Mouse (Mus musculus) cortical plate, adult 2 months (tissue): ENCODE measurements around the gene Tbc1d32. TPM values are rescaled to one million over a fixed set of nuclear protein-coding genes. Genes with fewer than 3 reads are reported as not detected.

Source experiments
- H3K27ac ChIP-seq: fragments of 200-500 bp; 2 replicates; pipeline ENCODE4 v1.5.1; 2012; ENCODE audit warnings: low read length, control low read depth, inconsistent platforms; ENCODE audit not compliant: insufficient read depth
- H3K4me1 ChIP-seq: fragments of 200-500 bp; 2 replicates; pipeline ENCODE4 v1.6.1; 2011; ENCODE audit warnings: low read length; ENCODE audit not compliant: control insufficient read depth, insufficient read depth
- H3K4me3 ChIP-seq: fragments of 200-500 bp; 2 replicates; pipeline ENCODE4 v1.5.1; 2011; ENCODE audit warnings: mild to moderate bottlenecking, low read length, control low read depth; ENCODE audit not compliant: insufficient read depth
- CTCF ChIP-seq: fragments of 200-500 bp; IDR thresholded peaks from 2 replicates; pipeline ENCODE4 v1.5.1; 2011; ENCODE audit warnings: mild to moderate bottlenecking, control low read depth, low read length; ENCODE audit not compliant: insufficient read depth; ENCODE audit errors: extremely low read depth
- POLR2A ChIP-seq: fragments of 200-500 bp; IDR thresholded peaks from 2 replicates; pipeline ENCODE4 v1.6.1; 2011; ENCODE audit warnings: mild to moderate bottlenecking, low read length, control low read depth; ENCODE audit not compliant: insufficient read depth; ENCODE audit errors: extremely low read depth
- polyA plus RNA-seq: library from polyadenylated mRNA; depleted of rRNA; stranded (reverse); fragments of >200 nt; gene quantifications from 2 replicates; pipeline ENCODE4 v1.2.3, GENCODE M21; 2012

The Tbc1d32 gene
- polyA plus RNA-seq, 1 experiment: 4.0 TPM

DNA sequence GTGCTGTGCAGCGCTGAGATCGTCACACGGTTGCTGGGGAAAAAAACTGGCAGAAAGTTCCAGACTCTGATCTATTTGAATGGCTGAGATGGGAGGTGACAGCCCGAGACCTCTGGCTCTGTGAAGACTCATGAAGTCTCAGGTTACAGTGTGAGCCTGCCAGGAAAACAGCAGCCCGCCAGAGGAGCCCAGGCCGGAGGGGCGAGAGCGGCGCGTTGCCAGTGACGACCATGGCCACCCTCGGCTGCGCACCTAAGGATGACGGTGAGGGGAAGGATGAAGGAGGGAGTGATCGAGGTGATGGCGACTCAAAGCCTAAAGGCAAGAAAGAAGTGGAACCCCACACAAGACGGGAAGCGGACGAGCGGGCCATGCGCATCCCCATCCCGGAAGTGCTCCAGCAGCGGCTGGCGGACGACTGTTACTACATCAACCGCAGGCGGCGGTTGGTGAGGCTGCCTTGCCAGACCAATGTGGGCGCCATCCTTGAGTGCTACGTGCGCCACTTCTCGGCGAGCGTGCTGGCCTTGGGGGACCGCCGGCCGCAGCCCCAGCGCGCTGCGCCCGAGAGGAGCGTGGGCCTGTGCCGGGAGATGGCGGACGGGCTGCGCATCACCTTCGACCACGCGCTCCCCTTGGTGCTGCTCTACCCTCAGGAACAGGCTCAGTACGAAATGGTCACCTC lies 113.4 kb downstream of the Tbc1d32 start:
- H3K4me3 ChIP-seq: peak overlapping the region; percentile 83
- peaks cover 4% of the 10 kb centered on the region for H3K4me1 ChIP-seq
- peak; percentile 59 for TF ChIP-seq POLR2A
- no peak for TF ChIP-seq CTCF
- peak overlapping the region; percentile 97 for H3K27ac ChIP-seq

DNA sequence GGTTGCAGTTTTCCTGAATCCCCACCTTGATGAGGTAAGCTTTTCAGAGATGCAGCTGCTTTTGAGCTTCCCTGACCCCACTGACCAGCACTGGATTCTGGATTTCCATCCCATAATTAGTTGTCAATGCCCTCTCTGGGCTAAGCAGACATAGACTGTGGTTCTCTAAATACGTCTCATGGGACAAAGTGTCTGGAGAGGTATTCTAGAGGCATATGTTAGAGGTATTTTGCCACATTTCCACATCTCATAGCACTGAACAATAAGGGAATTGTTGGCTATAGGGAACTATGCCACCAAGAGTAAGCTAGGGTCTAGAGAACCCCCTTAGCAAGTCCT lies 121.5 kb downstream of the Tbc1d32 start:
- TF ChIP-seq CTCF: no peak
- no peak for TF ChIP-seq POLR2A
- Histone ChIP-seq H3K4me3 (peak overlapping the region; percentile 27), H3K27ac (no peak overlapping the region), H3K4me1 (no peaks in the 10 kb centered on the region)

GRCm38 (mm10) chr10:56106333-56106995 lies 122.0 kb downstream of the Tbc1d32 start, which contains the start of gene Msl3l2:
Gene Msl3l2 (plus strand): TSS chr10:56106917.
- Histone ChIP-seq H3K4me3 (peak within 1 kb of the TSS; percentile 27), H3K27ac (no peak within 1 kb of the TSS), H3K4me1 (no peaks in the 10 kb centered on the region)
- TF ChIP-seq POLR2A (peak; percentile 32; the same call in 1 of the 2 replicates), CTCF (peak; percentile 73)

DNA sequence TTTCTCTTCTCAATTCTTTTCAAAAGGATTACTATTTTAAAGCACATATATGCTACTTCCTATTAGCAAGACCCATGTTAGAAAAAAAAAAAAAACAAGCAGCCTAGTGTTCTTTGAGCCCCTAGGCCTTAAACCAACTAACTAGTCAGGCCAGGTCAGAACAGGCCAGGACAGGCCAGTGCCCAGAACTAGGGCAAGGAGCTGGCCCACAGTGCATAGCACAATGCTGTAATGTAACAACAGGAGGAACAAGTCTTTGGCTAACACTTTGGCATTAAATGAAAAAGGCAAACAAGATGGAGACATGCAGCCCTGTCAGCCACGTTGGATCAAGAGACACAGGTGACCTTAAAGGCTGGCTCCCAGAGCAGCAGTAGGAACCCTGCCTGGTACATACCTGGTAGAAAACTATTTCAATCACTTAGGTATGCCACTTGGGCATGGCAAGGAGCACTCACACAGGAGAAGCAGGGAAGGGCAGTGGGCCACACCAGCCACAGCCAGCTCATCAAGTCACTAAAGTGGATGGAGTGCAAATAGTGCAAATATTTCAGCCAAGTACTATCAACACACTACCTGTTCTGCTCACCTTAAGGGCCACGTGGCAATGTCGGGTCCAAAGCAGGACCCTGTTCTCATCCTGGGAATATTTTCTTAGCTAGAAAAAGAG lies 128.7 kb downstream of the Tbc1d32 start:
- TF ChIP-seq POLR2A (no peak), CTCF (no peak)
- Histone ChIP-seq H3K4me3 (no peak overlapping the region), H3K27ac (no peak overlapping the region), H3K4me1 (no peaks in the 10 kb centered on the region)

DNA sequence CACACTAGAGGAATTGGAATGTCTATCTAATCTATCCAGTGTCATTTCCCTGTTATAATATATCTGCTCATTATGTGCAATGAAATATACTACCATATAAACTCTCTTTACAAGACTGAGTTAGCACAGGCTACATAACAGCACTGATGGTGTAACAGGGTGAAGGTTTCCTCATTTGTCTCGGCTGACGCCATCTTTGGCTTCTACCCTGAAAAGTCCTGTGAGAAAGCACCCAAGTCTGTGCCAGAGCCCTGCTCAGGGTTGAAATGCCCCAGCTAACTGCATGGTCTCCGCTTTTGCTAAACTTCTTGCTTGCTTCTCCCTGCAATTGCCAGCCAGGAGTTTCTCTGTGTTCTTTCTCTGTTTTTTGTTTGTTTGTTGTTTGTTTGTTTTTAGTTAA lies 129.4 kb downstream of the Tbc1d32 start:
- no peak overlapping the region for H3K4me3 ChIP-seq
- no peaks in the 10 kb centered on the region for H3K4me1 ChIP-seq
- TF ChIP-seq CTCF: no peak
- TF ChIP-seq POLR2A: no peak
- no peak overlapping the region for H3K27ac ChIP-seq

- TF ChIP-seq POLR2A (no peak), CTCF (no peak)
- no peak overlapping the region for H3K27ac ChIP-seq
- H3K4me1 ChIP-seq: no peaks in the 10 kb centered on the region
- no peak overlapping the region for H3K4me3 ChIP-seq
These were observed 131.7 kb downstream of the Tbc1d32 start for GRCm38 (mm10) chr10:56096757-56097156.

GRCm38 (mm10) chr10:56094586-56094985 lies 133.9 kb downstream of the Tbc1d32 start:
- H3K27ac ChIP-seq: no peak overlapping the region
- H3K4me1 ChIP-seq: no peaks in the 10 kb centered on the region
- no peak overlapping the region for H3K4me3 ChIP-seq
- TF ChIP-seq CTCF (no peak), POLR2A (no peak)

GRCm38 (mm10) chr10:56089714-56090113 lies 138.8 kb downstream of the Tbc1d32 start:
- no peak overlapping the region for H3K27ac ChIP-seq
- no peak for TF ChIP-seq CTCF
- TF ChIP-seq POLR2A: no peak
- no peak overlapping the region for H3K4me3 ChIP-seq
- H3K4me1 ChIP-seq: no peaks in the 10 kb centered on the region

DNA sequence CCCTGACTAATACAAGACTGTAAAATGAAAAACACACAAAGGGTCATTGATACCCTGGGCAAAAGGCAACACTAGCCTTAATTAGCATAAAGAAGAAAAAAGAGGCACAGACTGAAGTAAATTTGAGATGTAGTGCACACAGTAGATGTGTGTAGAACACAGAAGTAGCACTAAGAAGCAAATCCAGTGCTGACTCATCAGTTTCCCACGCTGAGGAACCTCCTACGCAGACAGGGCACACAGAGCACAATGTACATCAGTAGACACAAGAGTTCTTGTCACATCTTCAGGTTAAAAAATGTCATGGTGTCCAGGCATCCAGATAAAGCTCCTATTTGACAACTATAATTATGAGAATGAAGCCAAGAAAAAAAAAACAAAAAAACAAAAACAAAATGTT lies 165.7 kb downstream of the Tbc1d32 start:
- TF ChIP-seq POLR2A (no peak), CTCF (no peak)
- Histone ChIP-seq H3K4me1 (peaks cover 4% of the 10 kb centered on the region; the same call in 1 of the 2 replicates), H3K27ac (no peak overlapping the region), H3K4me3 (no peak overlapping the region)

- Histone ChIP-seq H3K4me3 (no peak overlapping the region), H3K4me1 (peaks cover 4% of the 10 kb centered on the region; the same call in 1 of the 2 replicates), H3K27ac (no peak overlapping the region)
- no peak for TF ChIP-seq POLR2A
These were observed 167.2 kb downstream of the Tbc1d32 start for GRCm38 (mm10) chr10:56061238-56061830.

DNA sequence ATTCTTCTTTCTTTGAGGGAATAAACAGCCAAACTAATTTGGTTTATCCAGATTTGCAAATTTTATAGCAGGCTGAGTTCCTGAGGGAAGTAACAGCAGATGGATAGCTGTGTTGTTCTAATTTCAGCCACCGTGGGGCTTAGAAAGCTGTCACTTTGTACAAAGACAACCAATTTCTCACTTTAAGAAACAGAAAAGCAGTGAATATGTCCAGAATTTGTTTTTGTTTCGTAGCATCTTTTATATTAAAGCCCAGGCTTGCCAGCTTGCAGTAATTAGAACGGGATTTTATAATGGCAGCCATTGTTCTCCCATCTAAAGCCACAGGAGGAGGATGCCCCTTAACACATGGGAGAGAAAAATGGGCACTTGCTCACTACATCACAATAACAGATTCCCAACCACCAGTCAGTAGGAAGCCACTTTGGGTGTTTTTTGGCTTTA lies 169.5 kb downstream of the Tbc1d32 start:
- Histone ChIP-seq H3K27ac (peak overlapping the region; percentile 65; the same call in 1 of the 2 replicates), H3K4me1 (peaks cover 4% of the 10 kb centered on the region; the same call in 1 of the 2 replicates), H3K4me3 (no peak overlapping the region)
- TF ChIP-seq CTCF (no peak), POLR2A (no peak)
